8 mouse cellular contexts compared by ENCODE assay signal in genomic region chr1:132116606-132117005, GRCm38 (mm10). TPM values are rescaled to one million over a fixed set of nuclear protein-coding genes. Genes with fewer than 3 reads are reported as not detected.
DNase-seq lines count a peak whose midpoint lies in the region; ATAC-seq lines count a peak whose summit lies in the region.

No protein-coding gene starts in this region.

- H3K4me3 ChIP-seq in midbrain, embryonic 12.5 days = no peak overlapping the region

- DNase-seq in gastrocnemius, adult 18-20 months (ENCODE audit: low spot score) = peak; percentile 61
- DNase-seq in gastrocnemius, postnatal 25 days = no peak
- DNase-seq in R1 (ENCODE audit: low read depth, low spot score) = peak; percentile 76
- peak; percentile 90 to 94 for DNase-seq in cerebellum, postnatal 14 days
- DNase-seq in gastrocnemius, postnatal 10 days = peak; percentile 82
- DNase-seq in layer of hippocampus, postnatal 14 days (ENCODE audit: low spot score in 2 of 2) = peak; percentile 62 to 70
- DNase-seq in spleen, postnatal 4 days (ENCODE audit: low spot score in 2 of 2) = peak; percentile 70 to 92

- no peaks in the 10 kb centered on the region; the same call in 1 of the 2 replicates for H3K27me3 ChIP-seq in midbrain, embryonic 12.5 days

- peak overlapping the region; percentile 26 for H3K4me2 ChIP-seq in midbrain, embryonic 12.5 days (replicated peaks)

- H3K4me1 ChIP-seq in midbrain, embryonic 12.5 days = no peaks in the 10 kb centered on the region

- H3K27ac ChIP-seq in midbrain, embryonic 12.5 days (replicated peaks) = no peak overlapping the region

- no peaks in the 10 kb centered on the region for H3K9me3 ChIP-seq in midbrain, embryonic 12.5 days

- 16% methylated on average over 18 of the region's 18 CpGs for WGBS in midbrain, embryonic 12.5 days

- no peak for ATAC-seq in midbrain, embryonic 12.5 days (ENCODE audit: low FRiP score, low read depth)

- H3K36me3 ChIP-seq in midbrain, embryonic 12.5 days = no peaks in the 10 kb centered on the region

- H3K9ac ChIP-seq in midbrain, embryonic 12.5 days (replicated peaks) = no peak overlapping the region

RNA-seq across cellular contexts. Expression of gene Cdk18, which starts 22.9 kb away (rescaled TPM):
- total RNA-seq in gastrocnemius, adult 18-20 months (2021) = 1 to 10 TPM; 5.0 to 6.1 TPM
- total RNA-seq in gastrocnemius, postnatal 25 days (2021) = 1 to 10 TPM; 1.4 to 3.2 TPM
- total RNA-seq in gastrocnemius, postnatal 10 days (2021) = 1 to 10 TPM; 1.2 to 2.3 TPM
- total RNA-seq in layer of hippocampus, postnatal 14 days (2021) = 10 to 100 TPM; 21.2 to 21.9 TPM
- 0.56 and 1.6 TPM in 2 replicates for polyA plus RNA-seq in midbrain, embryonic 12.5 days (2016; fragmentation: Nextera tagmentation; extraction: Ambion mirVana)

RNA-seq across cellular contexts. Expression of gene Mfsd4a, which starts 48.7 kb away (rescaled TPM):
- 10 to 100 TPM; 12.1 to 14.6 TPM for total RNA-seq in gastrocnemius, adult 18-20 months (2021)
- total RNA-seq in gastrocnemius, postnatal 25 days (2021) = 1 to 10 TPM; 2.4 to 3.9 TPM
- total RNA-seq in gastrocnemius, postnatal 10 days (2021) = 1 to 10 TPM; 1.4 to 1.8 TPM
- 10 to 100 TPM; 42.8 to 50.7 TPM for total RNA-seq in layer of hippocampus, postnatal 14 days (2021)
- 16.5 and 18.8 TPM in 2 replicates for polyA plus RNA-seq in midbrain, embryonic 12.5 days (2016; fragmentation: Nextera tagmentation; extraction: Ambion mirVana)
